Mouse (Mus musculus) leukemia stem cell, adult 10-12 weeks (primary cell): ENCODE results near the gene Olfr169. TPM values are rescaled to one million over a fixed set of nuclear protein-coding genes. Genes with fewer than 3 reads are reported as not detected.

Source experiments
- polyA plus RNA-seq: library from polyadenylated mRNA; stranded (reverse); fragments of >175 nt; gene quantifications from 2 replicates; pipeline ENCODE4 v1.2.3, GENCODE M21; 2012; ENCODE audit warnings: low replicate concordance

The Olfr169 gene
- polyA plus RNA-seq, result not detected in 2 replicates

DNA sequence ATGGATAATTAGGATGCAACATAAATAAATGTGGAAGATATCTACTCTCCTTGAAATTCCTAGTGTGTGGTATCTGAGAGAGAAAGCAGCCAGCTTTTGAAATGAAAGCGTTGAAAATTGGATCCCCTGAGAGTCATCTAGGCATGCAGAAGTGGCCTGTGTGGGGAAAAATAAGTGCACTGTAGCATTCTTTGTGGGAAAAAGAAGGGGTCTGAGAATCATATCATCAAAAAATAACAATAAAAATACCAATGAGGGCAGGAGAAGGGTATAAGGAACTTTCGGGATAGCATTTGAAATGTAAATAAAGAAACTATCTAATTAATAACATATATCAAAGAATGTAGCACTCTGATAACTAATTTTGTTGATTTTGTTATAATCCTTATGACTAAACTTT lies at the start of gene Olfr169:
Gene Olfr169 (minus strand): TSS at position 101 of the 400 bp plus-strand sequence.

DNA sequence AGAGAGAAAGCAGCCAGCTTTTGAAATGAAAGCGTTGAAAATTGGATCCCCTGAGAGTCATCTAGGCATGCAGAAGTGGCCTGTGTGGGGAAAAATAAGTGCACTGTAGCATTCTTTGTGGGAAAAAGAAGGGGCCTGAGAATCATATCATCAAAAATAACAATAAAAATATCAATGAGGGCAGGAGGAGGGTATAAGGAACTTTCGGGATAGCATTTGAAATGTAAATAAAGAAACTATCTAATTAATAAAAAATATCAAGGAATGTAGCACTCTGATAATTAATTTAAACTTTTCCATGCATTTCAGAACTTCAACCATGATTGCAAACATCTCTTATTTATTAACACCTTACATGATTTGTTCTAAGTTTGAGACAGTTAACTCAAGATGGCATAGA lies 40.2 kb upstream of the Olfr169 start, which contains the start of gene Olfr170:
Gene Olfr170 (minus strand): TSS at position 101 of the 400 bp plus-strand sequence.

DNA sequence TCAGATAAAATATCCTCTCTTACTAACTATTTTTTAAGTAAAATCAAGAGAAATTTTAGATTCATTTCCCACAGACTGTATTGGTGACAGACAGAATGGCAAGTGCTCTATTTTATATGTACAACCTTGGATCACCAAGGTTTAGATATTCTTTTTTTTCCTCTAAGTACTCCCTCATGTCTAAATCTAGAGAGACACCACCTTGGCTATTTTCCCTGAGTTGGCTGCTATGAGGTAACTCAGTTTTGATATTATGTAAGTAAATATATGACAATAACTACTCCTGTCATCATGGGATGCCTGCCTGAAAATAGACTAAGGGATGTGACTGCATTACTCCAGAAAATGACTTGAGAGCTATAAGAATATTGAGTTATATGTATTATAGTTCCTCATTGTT lies 36.2 kb downstream of the Olfr169 start, which contains the start of gene Olfr168:
Gene Olfr168 (minus strand): TSS at position 101 of the 400 bp plus-strand sequence.

GRCm38 (mm10) chr16:19522166-19522565 lies 49.4 kb downstream of the Olfr169 start, which contains the start of gene Olfr167:
TSS of gene Olfr167 (minus strand) at chr16:19522266.

Other genes starting within 250 kb of the Olfr169 start
- not detected in 2 replicates for gene Olfr165, start 148.7 kb downstream of the Olfr169 start, polyA plus RNA-seq
- not detected in 2 replicates for gene Olfr166, start 88.1 kb downstream of the Olfr169 start, polyA plus RNA-seq
- 0.02 TPM in 1 of 2 replicates, not detected in the other for gene Olfr167, start 49.5 kb downstream of the Olfr169 start, polyA plus RNA-seq
- not detected in 2 replicates for gene Olfr168, start 36.3 kb downstream of the Olfr169 start, polyA plus RNA-seq
- gene Olfr170, start 40.1 kb upstream of the Olfr169 start, polyA plus RNA-seq, result not detected in 2 replicates
- gene Olfr171, start 58.1 kb upstream of the Olfr169 start, polyA plus RNA-seq, result not detected in 2 replicates
- 0.05 and 0.07 TPM in 2 replicates for gene Lamp3, start 134.6 kb upstream of the Olfr169 start, polyA plus RNA-seq
- gene B3gnt5, start 188.4 kb upstream of the Olfr169 start, polyA plus RNA-seq, result 2.0 and 3.1 TPM in 2 replicates